Comparison of ENCODE assay signal across 9 mouse cellular contexts in genomic region chr3:145026750-145027149, GRCm38 (mm10). TPM values are rescaled to one million over a fixed set of nuclear protein-coding genes. Genes with fewer than 3 reads are reported as not detected.
DNase-seq lines count a peak whose midpoint lies in the region; ATAC-seq and TF ChIP-seq lines count a peak whose summit lies in the region.
"Had no signal": no experiment of that assay in that cellular context is flagged by ENCODE, and none has a peak within 500 bp of the region (broad histone marks: within the 10 kb centered on the region; RNA-seq: fewer than 3 reads in every experiment).

No protein-coding gene starts in this region.

- no peak for ATAC-seq in CD4-positive, CD25-positive, alpha-beta regulatory T cell, adult 4 months
- no peak for ATAC-seq in hindbrain, postnatal 0 days
- no peak for ATAC-seq in limb, embryonic 14.5 days (ENCODE audit: low FRiP score, low read depth)

- no peaks in the 10 kb centered on the region for H3K27me3 ChIP-seq in hindbrain, postnatal 0 days (ENCODE audit: insufficient read depth, low read length)
- H3K27me3 ChIP-seq in limb, embryonic 14.5 days (ENCODE audit: control insufficient read depth, insufficient read depth, low read length), result no peaks in the 10 kb centered on the region
- H3K27me3 ChIP-seq: limb, embryonic 13.5 days had no signal

- no peak for TF ChIP-seq POLR2A in limb, embryonic 14.5 days (IDR thresholded peaks at IDR 0.05; ENCODE audit: borderline replicate concordance, extremely low read depth, insufficient read depth, insufficient read length)

- no peak overlapping the region for H3K27ac ChIP-seq in hindbrain, postnatal 0 days
- H3K27ac ChIP-seq in limb, embryonic 14.5 days (replicated peaks; ENCODE audit: low read depth, low read length), result no peak overlapping the region
- H3K27ac ChIP-seq: limb, embryonic 13.5 days had no signal

- DNase-seq in CD4-positive, CD25-positive, alpha-beta regulatory T cell, adult 2 months (ENCODE audit: low read depth, low spot score), result peak; percentile 57
- peak; percentile 8 for DNase-seq in ovary, postnatal 10 days (ENCODE audit: low spot score)
- DNase-seq in ovary, adult 18-20 months (ENCODE audit: low spot score), result no peak
- peak; percentile 25 to 52 for DNase-seq in cerebellum, postnatal 4 days (ENCODE audit: low spot score in 2 of 2)
- DNase-seq in hindbrain, postnatal 0 days (ENCODE audit: low spot score), result peak; percentile 53
- DNase-seq in limb, embryonic 14.5 days (ENCODE audit: low spot score), result peak; percentile 27
- DNase-seq in right cerebral cortex, postnatal 10 days (ENCODE audit: low spot score in 2 of 2), result peak; percentile 51 to 68

- H3K4me3 ChIP-seq in hindbrain, postnatal 0 days (ENCODE audit: low read length), result no peak overlapping the region
- H3K4me3 ChIP-seq in limb, embryonic 14.5 days (replicated peaks; ENCODE audit: low read length), result no peak overlapping the region
- H3K4me3 ChIP-seq: limb, embryonic 13.5 days had no signal

- H3K9me3 ChIP-seq in hindbrain, postnatal 0 days (ENCODE audit: low read length), result no peaks in the 10 kb centered on the region
- no peaks in the 10 kb centered on the region for H3K9me3 ChIP-seq in limb, embryonic 14.5 days (ENCODE audit: control insufficient read depth, low read length)
- H3K9me3 ChIP-seq: limb, embryonic 13.5 days had no signal

- no peaks in the 10 kb centered on the region for H3K4me1 ChIP-seq in hindbrain, postnatal 0 days (ENCODE audit: insufficient read depth, low read length)
- H3K4me1 ChIP-seq in limb, embryonic 14.5 days (ENCODE audit: control insufficient read depth, insufficient read depth, low read length), result no peaks in the 10 kb centered on the region
- H3K4me1 ChIP-seq: limb, embryonic 13.5 days had no signal

- no peaks in the 10 kb centered on the region for H3K36me3 ChIP-seq in hindbrain, postnatal 0 days (ENCODE audit: insufficient read depth, low read length)
- no peaks in the 10 kb centered on the region for H3K36me3 ChIP-seq in limb, embryonic 14.5 days (ENCODE audit: control insufficient read depth, insufficient read depth, low read length)
- H3K36me3 ChIP-seq: limb, embryonic 13.5 days had no signal

- H3K4me2 ChIP-seq in hindbrain, postnatal 0 days (ENCODE audit: low read depth, low read length), result no peak overlapping the region
- H3K4me2 ChIP-seq in limb, embryonic 14.5 days (replicated peaks; ENCODE audit: low read depth, low read length, severe bottlenecking), result no peak overlapping the region
- H3K4me2 ChIP-seq: limb, embryonic 13.5 days had no signal

- TF ChIP-seq CTCF in hindbrain, postnatal 0 days (IDR thresholded peaks at IDR 0.05; ENCODE audit: low read depth), result peak; percentile 86

- WGBS in hindbrain, postnatal 0 days, result 28% methylated on average over 3 of the region's 3 CpGs
- 20% methylated on average over 3 of the region's 3 CpGs for WGBS in limb, embryonic 14.5 days

- H3K9ac ChIP-seq in hindbrain, postnatal 0 days (replicated peaks; ENCODE audit: low read length), result no peak overlapping the region
- no peak overlapping the region for H3K9ac ChIP-seq in limb, embryonic 14.5 days (ENCODE audit: low read depth, low read length, severe bottlenecking)
- H3K9ac ChIP-seq: limb, embryonic 13.5 days had no signal

RNA-seq across cellular contexts. Expression of gene Clca1, which starts 5.8 kb away (rescaled TPM):
- not detected for polyA plus RNA-seq in CD4-positive, CD25-positive, alpha-beta regulatory T cell, adult 4 months (2017; shearing (Covaris generic))
- total RNA-seq in hindbrain, postnatal 0 days (2014; rRNA removed), result not detected in 2 replicates
- not detected in 2 replicates for polyA plus RNA-seq in hindbrain, postnatal 0 days (2015; fragmentation: Nextera tagmentation; extraction: Ambion mirVana)
- polyA plus RNA-seq in limb, embryonic 14.5 days (2012; rRNA removed), result 0.18 TPM in 2 replicates
- polyA plus RNA-seq in limb, embryonic 14.5 days (2014; fragmentation: Nextera tagmentation; extraction: Ambion mirVana), result not detected in 2 replicates

RNA-seq across cellular contexts. Expression of gene Clca4a, which starts 51.9 kb away (rescaled TPM):
- not detected for polyA plus RNA-seq in CD4-positive, CD25-positive, alpha-beta regulatory T cell, adult 4 months (2017; shearing (Covaris generic))
- total RNA-seq in hindbrain, postnatal 0 days (2014; rRNA removed), result not detected in 2 replicates
- polyA plus RNA-seq in hindbrain, postnatal 0 days (2015; fragmentation: Nextera tagmentation; extraction: Ambion mirVana), result 0.09 TPM in 1 of 2 replicates, not detected in the other
- not detected in 2 replicates for polyA plus RNA-seq in limb, embryonic 14.5 days (2012; rRNA removed)
- polyA plus RNA-seq in limb, embryonic 14.5 days (2014; fragmentation: Nextera tagmentation; extraction: Ambion mirVana), result not detected in 2 replicates
